ENCODE assay signal across 11 mouse cellular contexts in genomic region chr6:117408971-117409783, GRCm38 (mm10).
DNase-seq lines count a peak whose midpoint lies in the region; TF ChIP-seq lines count a peak whose summit lies in the region.
"Had no signal": no experiment of that assay in that cellular context is flagged by ENCODE, and none has a peak within 500 bp of the region (broad histone marks: within the 10 kb centered on the region; RNA-seq: fewer than 3 reads in every experiment).

No protein-coding gene starts in this region.

- peak; percentile 83 for DNase-seq in heart, adult 11 months
- DNase-seq in heart, adult 2 months = no peak
- peak; percentile 23 to 45 for DNase-seq in left cerebral cortex, postnatal 10 days (ENCODE audit: extremely low spot score in 1 of 2, low spot score in 2 of 2)
- no peak for DNase-seq in left cerebral cortex, adult 8-10 months (ENCODE audit: low spot score in 2 of 2)
- DNase-seq in 3134 (ENCODE audit: extremely low read depth, insufficient read length, low spot score) = peak; percentile 62
- peak; percentile 82 for DNase-seq in MN1 (ENCODE audit: low spot score)
- DNase-seq in thymus, postnatal 14 days = no peak
- DNase-seq: embryo, embryonic 11 days; kidney, postnatal 4 days; lung, postnatal 14 days; thymus, postnatal 4 days had no signal

- 55% methylated on average over 11 of the region's 11 CpGs for WGBS in heart, adult 2 months

- no peak for TF ChIP-seq EP300 in heart, adult 2 months (IDR thresholded peaks at IDR 0.05; ENCODE audit: insufficient read depth, low read depth, low read length)

- no peaks in the 10 kb centered on the region for H3K27me3 ChIP-seq in heart, adult 2 months (ENCODE audit: control insufficient read depth, insufficient read depth, low read length)

- H3K4me3 ChIP-seq in heart, adult 2 months = no peak overlapping the region

- no peaks in the 10 kb centered on the region for H3K36me3 ChIP-seq in heart, adult 2 months (ENCODE audit: control insufficient read depth, insufficient read depth, low read length)

- TF ChIP-seq CTCF in heart, adult 2 months (IDR thresholded peaks at IDR 0.05) = no peak

- no peak overlapping the region for H3K9ac ChIP-seq in heart, adult 2 months (ENCODE audit: low read depth, low read length)

- no peak for TF ChIP-seq POLR2A in heart, adult 2 months (IDR thresholded peaks at IDR 0.05; ENCODE audit: insufficient read depth, low read depth, low read length)

- intact Hi-C loops in heart, adult 2 months (cut with DNase I) = no loop called here
- intact Hi-C loops in left cerebral cortex, postnatal 10 days (cut with DNase I) = no loop called here

- H3K27ac ChIP-seq in heart, adult 2 months = no peak overlapping the region

- no peaks in the 10 kb centered on the region for H3K4me1 ChIP-seq in heart, adult 2 months (ENCODE audit: control insufficient read depth, insufficient read depth, low read length)

- H3K79me2 ChIP-seq in heart, adult 2 months (replicated peaks; ENCODE audit: control insufficient read depth, insufficient read depth, low read length) = no peaks in the 10 kb centered on the region

Comparison
In these comparisons a context has a peak if more than half of its experiments do, and no peak if none do; other contexts are left out.
1. DNase-seq: peak in heart, adult 11 months (single experiment), left cerebral cortex, postnatal 10 days (2 of 2), 3134 (single experiment) and MN1 (single experiment); none in heart, adult 2 months (0 of 2), left cerebral cortex, adult 8-10 months (0 of 2) and thymus, postnatal 14 days (single experiment).